Mouse (Mus musculus) CH12.LX (cell line): ENCODE results near the gene Kri1.

ENCODE experiments used
- CHD1 ChIP-seq: IDR thresholded peaks from 2 replicates; pipeline ENCODE4 v1.6.1; 2012; ENCODE audit warnings: low read depth, low read length, improper control_type of control experiment, inconsistent platforms
- CTCF ChIP-seq, 2 experiments: IDR thresholded peaks in 1 of 2; conservative IDR thresholded peaks in 1 of 2; 2 replicates each; pipeline ENCODE4 v1.5.1; 2011 to 2012; ENCODE audit warnings: low read depth in 2 of 2, low read length in 2 of 2, improper control_type of control experiment in 1 of 2, inconsistent platforms in 1 of 2, mild to moderate bottlenecking in 1 of 2, moderate library complexity in 1 of 2
- ELF1 ChIP-seq: IDR thresholded peaks from 2 replicates; pipeline ENCODE4 v1.6.1; 2014; ENCODE audit warnings: low read depth, mild to moderate bottlenecking, inconsistent platforms, low read length, improper control_type of control experiment
- NRF1 ChIP-seq: IDR thresholded peaks from 2 replicates; pipeline ENCODE4 v1.6.1; 2014; ENCODE audit warnings: low read depth, mild to moderate bottlenecking, inconsistent platforms, low read length, improper control_type of control experiment, moderate library complexity
- UBTF ChIP-seq: IDR thresholded peaks from 2 replicates; pipeline ENCODE4 v1.6.1; 2012; ENCODE audit warnings: low read depth, mild to moderate bottlenecking, inconsistent platforms, low read length, improper control_type of control experiment, moderate library complexity

- no peak for TF ChIP-seq CHD1
- no peak for TF ChIP-seq ELF1
- peak in 1 of 2 experiments; percentile 23; a peak in 2 of 4 replicates for TF ChIP-seq CTCF (conservative IDR thresholded peaks at IDR 0.05 in 1 of 2, IDR thresholded peaks at IDR 0.05 in 1 of 2; ENCODE audit: low read depth in 2 of 2, low read length in 2 of 2)
- TF ChIP-seq UBTF, result no peak
- TF ChIP-seq NRF1, result no peak
These were observed 31.7 kb upstream of the Kri1 start for GRCm38 (mm10) chr9:21319503-21319902.
